ENCODE assay signal across 8 mouse cellular contexts in the genomic region with DNA sequence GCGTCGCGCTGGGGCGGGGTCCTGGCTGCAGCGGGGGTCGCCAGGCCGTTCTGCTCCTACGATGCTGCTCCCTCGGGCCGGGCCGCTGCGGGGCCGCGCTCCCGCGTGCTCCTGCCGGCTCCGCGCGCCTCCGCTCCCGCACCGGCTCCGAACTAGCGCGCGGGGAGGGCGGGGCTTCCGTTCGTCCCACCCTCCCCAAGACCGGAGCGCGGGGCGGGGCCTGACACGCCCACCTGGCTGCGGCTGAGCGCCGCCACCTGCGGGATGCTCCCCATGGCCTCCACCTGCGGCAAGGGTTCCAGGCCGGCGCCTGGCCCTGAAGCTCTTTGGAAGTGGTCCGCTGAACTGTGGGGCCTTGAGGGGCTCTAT. TPM values are rescaled to one million over a fixed set of nuclear protein-coding genes. Genes with fewer than 3 reads are reported as not detected.
DNase-seq lines count a peak whose midpoint lies in the region; ATAC-seq and TF ChIP-seq lines count a peak whose summit lies in the region.

A gene (minus strand): TSS at position 157 of the 369 bp plus-strand sequence.

- H3K4me1 ChIP-seq in forebrain, embryonic 14.5 days (ENCODE audit: control insufficient read depth, insufficient read depth, low read length), result peaks cover 27% of the 10 kb centered on the region
- H3K4me1 ChIP-seq in heart, postnatal 0 days (ENCODE audit: control insufficient read depth, insufficient read depth), result peaks cover 26% of the 10 kb centered on the region
- H3K4me1 ChIP-seq in liver, embryonic 14.5 days (replicated peaks; ENCODE audit: control insufficient read depth in 2 of 2, insufficient read depth in 2 of 2, low read length in 1 of 2), result no peaks in the 10 kb centered on the region
- peaks cover 43% of the 10 kb centered on the region for H3K4me1 ChIP-seq in neural tube, embryonic 13.5 days (replicated peaks)

- WGBS in forebrain, embryonic 14.5 days, result under 1% methylated on average over 30 of the region's 43 CpGs
- under 1% methylated on average over 37 of the region's 43 CpGs for WGBS in heart, postnatal 0 days
- WGBS in liver, embryonic 14.5 days (ENCODE audit: insufficient replicate concordance), result under 1% methylated on average over 43 of the region's 43 CpGs
- WGBS in neural tube, embryonic 13.5 days, result 1% methylated on average over 13 of the region's 43 CpGs

- no peaks in the 10 kb centered on the region for H3K9me3 ChIP-seq in forebrain, embryonic 14.5 days (replicated peaks; ENCODE audit: control insufficient read depth, low read length)
- no peaks in the 10 kb centered on the region for H3K9me3 ChIP-seq in heart, postnatal 0 days (replicated peaks; ENCODE audit: control insufficient read depth, low read length)
- no peaks in the 10 kb centered on the region for H3K9me3 ChIP-seq in liver, embryonic 14.5 days (ENCODE audit: control insufficient read depth, low read length)
- no peaks in the 10 kb centered on the region for H3K9me3 ChIP-seq in neural tube, embryonic 13.5 days

- H3K36me3 ChIP-seq in forebrain, embryonic 14.5 days (ENCODE audit: control insufficient read depth, insufficient read depth, low read length), result no peaks in the 10 kb centered on the region
- no peaks in the 10 kb centered on the region for H3K36me3 ChIP-seq in heart, postnatal 0 days (replicated peaks; ENCODE audit: control insufficient read depth, insufficient read depth, low read length)
- H3K36me3 ChIP-seq in liver, embryonic 14.5 days (replicated peaks; ENCODE audit: control insufficient read depth, insufficient read depth, low read depth), result no peaks in the 10 kb centered on the region
- no peaks in the 10 kb centered on the region for H3K36me3 ChIP-seq in neural tube, embryonic 13.5 days

- DNase-seq in c-Kit-negative CD71-positive TER-119-positive erythroid progenitor cells, embryonic 14.5 days (ENCODE audit: low read depth, low spot score), result peak; percentile 5
- peak; percentile 85 for DNase-seq in forebrain, embryonic 14.5 days (ENCODE audit: low spot score)
- DNase-seq in heart, postnatal 0 days (ENCODE audit: low spot score), result no peak
- DNase-seq in kidney, postnatal 36 days, result peak; percentile 60 to 89
- peak in 1 of 3 experiments; percentile 11 for DNase-seq in liver, embryonic 14.5 days (ENCODE audit: low read depth in 3 of 3, low spot score in 3 of 3)
- DNase-seq in thymus, adult 18-20 months, result peak; percentile 49 to 50

- H3K4me2 ChIP-seq in forebrain, embryonic 14.5 days (ENCODE audit: low read length), result peak within 1 kb of the TSS; percentile 93
- peak within 1 kb of the TSS; percentile 100 for H3K4me2 ChIP-seq in heart, postnatal 0 days (ENCODE audit: low read depth, low read length)
- H3K4me2 ChIP-seq in liver, embryonic 14.5 days (ENCODE audit: low read depth), result peak within 1 kb of the TSS; percentile 64
- peak within 1 kb of the TSS; percentile 98 for H3K4me2 ChIP-seq in neural tube, embryonic 13.5 days

- H3K4me3 ChIP-seq in forebrain, embryonic 14.5 days (ENCODE audit: low read depth, low read length), result peak within 1 kb of the TSS; percentile 97
- peak within 1 kb of the TSS; percentile 75 for H3K4me3 ChIP-seq in heart, postnatal 0 days (ENCODE audit: low read depth, low read length)
- peak within 1 kb of the TSS; percentile 37 to 51 for H3K4me3 ChIP-seq in liver, embryonic 14.5 days (ENCODE audit: insufficient read depth in 1 of 2, low read depth in 2 of 2, low read length in 2 of 2)
- H3K4me3 ChIP-seq in neural tube, embryonic 13.5 days, result peak within 1 kb of the TSS; percentile 97

- peak within 1 kb of the TSS; percentile 97 for H3K9ac ChIP-seq in forebrain, embryonic 14.5 days (ENCODE audit: low read length)
- H3K9ac ChIP-seq in heart, postnatal 0 days (replicated peaks; ENCODE audit: low read depth, low read length), result peak within 1 kb of the TSS; percentile 61
- H3K9ac ChIP-seq in liver, embryonic 14.5 days (replicated peaks), result no peak within 1 kb of the TSS
- peak within 1 kb of the TSS; percentile 98 for H3K9ac ChIP-seq in neural tube, embryonic 13.5 days

- no peaks in the 10 kb centered on the region for H3K27me3 ChIP-seq in forebrain, embryonic 14.5 days (replicated peaks; ENCODE audit: control insufficient read depth, insufficient read depth, low read length)
- peaks cover 56% of the 10 kb centered on the region for H3K27me3 ChIP-seq in heart, postnatal 0 days (ENCODE audit: control insufficient read depth, insufficient read depth, low read length)
- peaks cover 42% of the 10 kb centered on the region for H3K27me3 ChIP-seq in liver, embryonic 14.5 days (ENCODE audit: control insufficient read depth, insufficient read depth, low read length)
- H3K27me3 ChIP-seq in neural tube, embryonic 13.5 days, result peaks cover 16% of the 10 kb centered on the region

- ATAC-seq in CD4-positive, CD25-positive, alpha-beta regulatory T cell, adult 4 months, result peak; percentile 51
- peak; percentile 83 for ATAC-seq in forebrain, embryonic 14.5 days
- ATAC-seq in heart, postnatal 0 days (ENCODE audit: insufficient read depth, low read depth), result peak; percentile 62
- ATAC-seq in liver, embryonic 14.5 days (ENCODE audit: insufficient read depth), result no peak
- ATAC-seq in neural tube, embryonic 13.5 days (ENCODE audit: low read depth), result peak; percentile 79

- TF ChIP-seq CTCF in heart, postnatal 0 days (IDR thresholded peaks at IDR 0.05; ENCODE audit: low read depth), result no peak
- no peak for TF ChIP-seq CTCF in liver, embryonic 14.5 days (IDR thresholded peaks at IDR 0.05; ENCODE audit: low read depth)

- peak within 1 kb of the TSS; percentile 91 for H3K27ac ChIP-seq in forebrain, embryonic 14.5 days (ENCODE audit: low read depth, low read length)
- H3K27ac ChIP-seq in heart, postnatal 0 days (ENCODE audit: low read depth), result no peak within 1 kb of the TSS
- H3K27ac ChIP-seq in liver, embryonic 14.5 days, result no peak within 1 kb of the TSS
- peak within 1 kb of the TSS; percentile 93 for H3K27ac ChIP-seq in neural tube, embryonic 13.5 days (replicated peaks)

- no peak for TF ChIP-seq EP300 in heart, postnatal 0 days (IDR thresholded peaks at IDR 0.05; ENCODE audit: low read depth)
- TF ChIP-seq EP300 in liver, embryonic 14.5 days (IDR thresholded peaks at IDR 0.05; ENCODE audit: low read depth), result no peak

RNA-seq across cellular contexts. Expression of the gene that starts here (rescaled TPM):
- not detected for polyA plus RNA-seq in CD4-positive, CD25-positive, alpha-beta regulatory T cell, adult 4 months (2017; shearing (Covaris generic))
- polyA plus RNA-seq in forebrain, embryonic 14.5 days (2014; fragmentation: Nextera tagmentation; extraction: Ambion mirVana), result 14.9 and 17.8 TPM in 2 replicates
- 5.4 and 5.5 TPM in 2 replicates for total RNA-seq in heart, postnatal 0 days (2014; rRNA removed; ENCODE audit: low replicate concordance)
- 1.5 TPM in 2 replicates for polyA plus RNA-seq in heart, postnatal 0 days (2015; fragmentation: Nextera tagmentation; extraction: Ambion mirVana)
- 0.13 and 0.30 TPM in 2 replicates for polyA plus RNA-seq in liver, embryonic 14.5 days (2012; rRNA removed)
- polyA plus RNA-seq in liver, embryonic 14.5 days (2014; fragmentation: Nextera tagmentation; extraction: Ambion mirVana), result 0.05 and 0.08 TPM in 2 replicates
- 17.2 and 17.9 TPM in 2 replicates for polyA plus RNA-seq in neural tube, embryonic 13.5 days (2015; fragmentation: Nextera tagmentation; extraction: Ambion mirVana)

Comparison
In these comparisons a context has a peak if more than half of its experiments do, and no peak if none do; other contexts are left out.
1. Peak in ATAC-seq in CD4-positive, CD25-positive, alpha-beta regulatory T cell, adult 4 months; RNA of the gene not detected or under 1 TPM.
2. H3K27ac ChIP-seq: peak in forebrain, embryonic 14.5 days (single experiment) and neural tube, embryonic 13.5 days (single experiment); none in heart, postnatal 0 days (single experiment) and liver, embryonic 14.5 days (single experiment).
3. H3K4me3 ChIP-seq: peak in every context shown above with its lines; median percentile 97 in forebrain, embryonic 14.5 days; 97 in neural tube, embryonic 13.5 days; 75 in heart, postnatal 0 days; 44 in liver, embryonic 14.5 days.
4. Peak in every context shown above with its lines, with median percentiles within 50 percentile points of each other: H3K4me2 ChIP-seq.